Comparison of ENCODE assay signal across 35 mouse cellular contexts in genomic region chr17:25290411-25290810, GRCm38 (mm10). TPM values are rescaled to one million over a fixed set of nuclear protein-coding genes. Genes with fewer than 3 reads are reported as not detected.
DNase-seq lines count a peak whose midpoint lies in the region; ATAC-seq and TF ChIP-seq lines count a peak whose summit lies in the region.
"Had no signal": no experiment of that assay in that cellular context is flagged by ENCODE, and none has a peak within 500 bp of the region (broad histone marks: within the 10 kb centered on the region; RNA-seq: fewer than 3 reads in every experiment).

No protein-coding gene starts in this region.

- 23% methylated on average over 4 of the region's 4 CpGs for WGBS in liver, embryonic 14.5 days (ENCODE audit: insufficient replicate concordance)

- no peak for ATAC-seq in liver, embryonic 14.5 days (ENCODE audit: insufficient read depth)
- no peak for ATAC-seq in megakaryocyte progenitor cell, adult 5-6 weeks (replicated peaks; ENCODE audit: poor library complexity)
- ATAC-seq: forebrain, embryonic 14.5 days; inflammation-experienced regulatory T-cells, adult 6 months; Patski had no signal

- no peak overlapping the region for H3K4me2 ChIP-seq in CH12.LX (ENCODE audit: insufficient read depth, low read depth, poor library complexity, severe bottlenecking)
- no peak overlapping the region for H3K4me2 ChIP-seq in liver, embryonic 14.5 days (ENCODE audit: low read depth)
- H3K4me2 ChIP-seq: embryonic facial prominence, embryonic 12.5 days; heart, embryonic 13.5 days; hindbrain, embryonic 12.5 days; midbrain, embryonic 12.5 days; neural tube, embryonic 15.5 days; stomach, embryonic 15.5 days had no signal

- TF ChIP-seq EP300 in CH12.LX (IDR thresholded peaks at IDR 0.05; ENCODE audit: low read length) = no peak
- TF ChIP-seq EP300 in liver, embryonic 14.5 days (IDR thresholded peaks at IDR 0.05; ENCODE audit: low read depth) = no peak

- in situ Hi-C loops in CH12.LX (cut with MboI; ENCODE audit: low pct_ligation_motif_present, low pct_unique_long_range_greater_than_20kb, low sequenced_read_pairs) = no loop called here

- DNase-seq in embryo, embryonic 10.5 days (ENCODE audit: low spot score) = peak; percentile 17
- DNase-seq in embryo, embryonic 9.5 days (ENCODE audit: extremely low spot score) = no peak
- DNase-seq in kidney, postnatal 10 days = peak; percentile 24
- DNase-seq in kidney, postnatal 14 days = no peak
- DNase-seq in CH12.LX (ENCODE audit: extremely low read depth) = no peak
- DNase-seq in liver, embryonic 14.5 days (ENCODE audit: low read depth in 3 of 3, low spot score in 3 of 3) = no peak
- DNase-seq: adrenal gland, adult 2 months; cerebellum, adult 11 months; cerebellum, adult 9-11 months; gastrocnemius, postnatal 25 days; heart, adult 2 months; heart, postnatal 14 days; kidney, adult 8-10 months; lung, postnatal 10 days; right cerebral cortex, adult 18-20 months; thymus, adult 18-20 months; thymus, postnatal 36 days had no signal

- TF ChIP-seq POLR2A in CH12.LX (IDR thresholded peaks at IDR 0.05; ENCODE audit: low read depth, low read length) = no peak

- no peak overlapping the region for H3K9ac ChIP-seq in CH12.LX (ENCODE audit: insufficient read depth, low read depth)
- no peak overlapping the region for H3K9ac ChIP-seq in liver, embryonic 14.5 days (replicated peaks)
- H3K9ac ChIP-seq: embryonic facial prominence, embryonic 12.5 days; heart, embryonic 13.5 days; hindbrain, embryonic 12.5 days; midbrain, embryonic 12.5 days; neural tube, embryonic 15.5 days; stomach, embryonic 15.5 days had no signal

- TF ChIP-seq RAD21 in CH12.LX (IDR thresholded peaks at IDR 0.05; ENCODE audit: low read depth, low read length) = peak; percentile 26

- peaks cover 53% of the 10 kb centered on the region for H3K27me3 ChIP-seq in CH12.LX (replicated peaks)
- no peaks in the 10 kb centered on the region for H3K27me3 ChIP-seq in liver, embryonic 14.5 days (ENCODE audit: control insufficient read depth, insufficient read depth, low read length)
- H3K27me3 ChIP-seq: embryonic facial prominence, embryonic 12.5 days; hindbrain, embryonic 12.5 days; midbrain, embryonic 12.5 days; neural tube, embryonic 15.5 days; stomach, embryonic 15.5 days had no signal

- peak in 1 of 2 experiments; percentile 51; a peak in 2 of 4 replicates for TF ChIP-seq CTCF in CH12.LX (conservative IDR thresholded peaks at IDR 0.05 in 1 of 2, IDR thresholded peaks at IDR 0.05 in 1 of 2; ENCODE audit: low read depth in 2 of 2, low read length in 2 of 2)
- peak; percentile 37 for TF ChIP-seq CTCF in liver, embryonic 14.5 days (IDR thresholded peaks at IDR 0.05; ENCODE audit: low read depth)

- no peaks in the 10 kb centered on the region for H3K36me3 ChIP-seq in CH12.LX (replicated peaks in 1 of 2; ENCODE audit: control insufficient read depth in 1 of 2, insufficient read depth in 1 of 2, low read length in 1 of 2)
- no peaks in the 10 kb centered on the region for H3K36me3 ChIP-seq in liver, embryonic 14.5 days (replicated peaks; ENCODE audit: control insufficient read depth, insufficient read depth, low read depth)
- H3K36me3 ChIP-seq: embryonic facial prominence, embryonic 12.5 days; heart, embryonic 13.5 days; hindbrain, embryonic 12.5 days; limb, embryonic 10.5 days; midbrain, embryonic 12.5 days; neural tube, embryonic 15.5 days; stomach, embryonic 15.5 days had no signal

- H3K79me2 ChIP-seq in CH12.LX (replicated peaks; ENCODE audit: control insufficient read depth, extremely low read depth, insufficient read depth, poor library complexity, severe bottlenecking) = no peaks in the 10 kb centered on the region

- peaks cover 3% of the 10 kb centered on the region for H3K9me3 ChIP-seq in CH12.LX (replicated peaks; ENCODE audit: low read length)
- no peaks in the 10 kb centered on the region for H3K9me3 ChIP-seq in liver, embryonic 14.5 days (ENCODE audit: control insufficient read depth, low read length)
- H3K9me3 ChIP-seq: embryonic facial prominence, embryonic 12.5 days; heart, embryonic 13.5 days; hindbrain, embryonic 12.5 days; limb, embryonic 10.5 days; midbrain, embryonic 12.5 days; neural tube, embryonic 15.5 days; stomach, embryonic 15.5 days had no signal

- H3K27ac ChIP-seq in CH12.LX (ENCODE audit: insufficient read depth, low read depth) = no peak overlapping the region
- H3K27ac ChIP-seq in liver, embryonic 14.5 days = no peak overlapping the region
- H3K27ac ChIP-seq: embryonic facial prominence, embryonic 12.5 days; heart, adult 2 months; heart, embryonic 13.5 days; hindbrain, embryonic 12.5 days; limb, embryonic 10.5 days; midbrain, embryonic 12.5 days; neural tube, embryonic 15.5 days; stomach, embryonic 15.5 days had no signal

- dilution Hi-C loops in CH12.LX (cut with MboI; ENCODE audit: extremely low pct_ligation_motif_present, extremely low pct_unique_long_range_greater_than_20kb, low sequenced_read_pairs) = no loop called here

- H3K4me3 ChIP-seq in CH12.LX (replicated peaks in 1 of 3; ENCODE audit: low read depth in 2 of 3, low read length in 2 of 3, poor library complexity in 1 of 3) = no peak overlapping the region
- no peak overlapping the region for H3K4me3 ChIP-seq in liver, embryonic 14.5 days (ENCODE audit: insufficient read depth in 1 of 2, low read depth in 2 of 2, low read length in 2 of 2)
- H3K4me3 ChIP-seq: embryonic facial prominence, embryonic 12.5 days; erythroblast, embryonic 14.5 days; heart, adult 2 months; heart, embryonic 13.5 days; hindbrain, embryonic 12.5 days; limb, embryonic 10.5 days; midbrain, embryonic 12.5 days; neural tube, embryonic 15.5 days; stomach, embryonic 15.5 days had no signal

- H3K4me1 ChIP-seq in CH12.LX (ENCODE audit: control insufficient read depth in 1 of 2, insufficient read depth in 2 of 2) = no peaks in the 10 kb centered on the region
- 0 out of 4 replicates have a peak, but pooled peaks cover 0 to 1% of the 10 kb centered on the region in 2 experiments for H3K4me1 ChIP-seq in liver, embryonic 14.5 days (replicated peaks; ENCODE audit: control insufficient read depth in 2 of 2, insufficient read depth in 2 of 2, low read length in 1 of 2)
- H3K4me1 ChIP-seq: embryonic facial prominence, embryonic 12.5 days; heart, embryonic 13.5 days; hindbrain, embryonic 12.5 days; limb, embryonic 10.5 days; midbrain, embryonic 12.5 days; neural tube, embryonic 15.5 days; stomach, embryonic 15.5 days had no signal

TF ChIP-seq in CH12.LX, 34 proteins besides CTCF, POLR2A, EP300 and RAD21:
- no peak for TF ChIP-seq ZNF384 (IDR thresholded peaks at IDR 0.05; ENCODE audit: low read depth, low read length)
- TF ChIP-seq SMC3 (IDR thresholded peaks at IDR 0.05; ENCODE audit: low read depth, low read length) = peak; percentile 11; the same call in 1 of the 2 replicates
- TF ChIP-seq GABPA (IDR thresholded peaks at IDR 0.05; ENCODE audit: insufficient replicate concordance, low read depth, low read length) = no peak

RNA-seq across cellular contexts. Expression of gene Prss34, which starts 7.8 kb away (rescaled TPM):
- total RNA-seq in CH12.LX (2012; rRNA removed) (0.34 TPM in 1 of 2 replicates, not detected in the other), CH12.LX (2014; rRNA removed) (not detected in 2 replicates)
- polyA plus RNA-seq in CH12.LX (2012; ENCODE audit: insufficient read length, low read depth) = not detected in 2 replicates
- 0.89 and 1.8 TPM in 2 replicates for polyA plus RNA-seq in liver, embryonic 14.5 days (2012; rRNA removed)
- polyA plus RNA-seq in liver, embryonic 14.5 days (2014; fragmentation: Nextera tagmentation; extraction: Ambion mirVana) = 0.71 and 3.6 TPM in 2 replicates
- 18.7 and 31.2 TPM in 2 replicates for total RNA-seq in megakaryocyte progenitor cell, adult 5-6 weeks (2015)
- total RNA-seq in megakaryocyte progenitor cell, adult 5-6 weeks (2017) = 4.5 and 23.9 TPM in 2 replicates
- total RNA-seq: layer of hippocampus, postnatal 10 days; liver, adult 2 months had no signal
- polyA plus RNA-seq: adrenal gland, adult 2 months; cortical plate, adult 2 months; embryonic facial prominence, embryonic 12.5 days; forebrain, embryonic 14.5 days; hindbrain, embryonic 12.5 days; inflammation-experienced regulatory T-cells, adult 6 months; large intestine, adult 2 months; limb, embryonic 10.5 days; liver, adult 2 months; midbrain, embryonic 12.5 days; Patski had no signal

RNA-seq across cellular contexts. Expression of gene Ube2i, which starts 16.0 kb away (rescaled TPM):
- 356 and 455 TPM in 2 replicates for total RNA-seq in CH12.LX (2012; rRNA removed)
- 731 and 764 TPM in 2 replicates for total RNA-seq in CH12.LX (2014; rRNA removed)
- 417 and 578 TPM in 2 replicates for polyA plus RNA-seq in CH12.LX (2012; ENCODE audit: insufficient read length, low read depth)
- polyA plus RNA-seq in liver, embryonic 14.5 days (2012; rRNA removed) = 129 and 168 TPM in 2 replicates
- polyA plus RNA-seq in liver, embryonic 14.5 days (2014; fragmentation: Nextera tagmentation; extraction: Ambion mirVana) = 244 and 260 TPM in 2 replicates
- 355 and 376 TPM in 2 replicates for total RNA-seq in megakaryocyte progenitor cell, adult 5-6 weeks (2015)
- total RNA-seq in megakaryocyte progenitor cell, adult 5-6 weeks (2017) = 305 and 308 TPM in 2 replicates

RNA-seq across cellular contexts. Expression of gene Prss28, which starts 18.0 kb away (rescaled TPM):
- not detected in 2 replicates for total RNA-seq in CH12.LX (2012; rRNA removed)
- total RNA-seq in CH12.LX (2014; rRNA removed) = not detected in 2 replicates
- not detected in 2 replicates for polyA plus RNA-seq in CH12.LX (2012; ENCODE audit: insufficient read length, low read depth)
- not detected in 2 replicates for polyA plus RNA-seq in liver, embryonic 14.5 days (2012; rRNA removed)
- not detected in 2 replicates for polyA plus RNA-seq in liver, embryonic 14.5 days (2014; fragmentation: Nextera tagmentation; extraction: Ambion mirVana)
- total RNA-seq in megakaryocyte progenitor cell, adult 5-6 weeks (2015) = not detected in 2 replicates
- total RNA-seq in megakaryocyte progenitor cell, adult 5-6 weeks (2017) = not detected in 2 replicates
- total RNA-seq: adrenal gland, adult 2 months; adrenal gland, postnatal 4 days; gastrocnemius, postnatal 25 days; heart, adult 2 months; heart, postnatal 14 days; layer of hippocampus, postnatal 10 days; liver, adult 2 months had no signal
- polyA plus RNA-seq: adrenal gland, adult 2 months; cortical plate, adult 2 months; erythroblast, embryonic 14.5 days; forebrain, embryonic 14.5 days; heart, adult 2 months; heart, embryonic 13.5 days; hindbrain, embryonic 12.5 days; inflammation-experienced regulatory T-cells, adult 6 months; large intestine, adult 2 months; limb, embryonic 10.5 days; liver, adult 2 months; midbrain, embryonic 12.5 days; neural tube, embryonic 15.5 days; Patski; stomach, embryonic 15.5 days had no signal

RNA-seq across cellular contexts. Expression of gene Prss29, which starts 28.0 kb away (rescaled TPM):
- total RNA-seq in CH12.LX (2012; rRNA removed) (not detected in 2 replicates), CH12.LX (2014; rRNA removed) (not detected in 2 replicates)
- not detected in 2 replicates for polyA plus RNA-seq in CH12.LX (2012; ENCODE audit: insufficient read length, low read depth)
- polyA plus RNA-seq in liver, embryonic 14.5 days (2012; rRNA removed) = not detected in 2 replicates
- polyA plus RNA-seq in liver, embryonic 14.5 days (2014; fragmentation: Nextera tagmentation; extraction: Ambion mirVana) = not detected in 2 replicates
- not detected in 2 replicates for total RNA-seq in megakaryocyte progenitor cell, adult 5-6 weeks (2015)
- total RNA-seq in megakaryocyte progenitor cell, adult 5-6 weeks (2017) = not detected in 2 replicates
- total RNA-seq: adrenal gland, adult 2 months; adrenal gland, postnatal 4 days; gastrocnemius, postnatal 25 days; heart, adult 2 months; heart, postnatal 14 days; layer of hippocampus, postnatal 10 days; liver, adult 2 months; megakaryocyte, adult 5-6 weeks had no signal
- polyA plus RNA-seq: adrenal gland, adult 2 months; cortical plate, adult 2 months; embryonic facial prominence, embryonic 12.5 days; erythroblast, embryonic 14.5 days; forebrain, embryonic 14.5 days; heart, adult 2 months; heart, embryonic 13.5 days; hindbrain, embryonic 12.5 days; inflammation-experienced regulatory T-cells, adult 6 months; large intestine, adult 2 months; limb, embryonic 10.5 days; liver, adult 2 months; midbrain, embryonic 12.5 days; neural tube, embryonic 15.5 days; Patski; stomach, embryonic 15.5 days had no signal

RNA-seq across cellular contexts. Expression of gene Baiap3, which starts 34.2 kb away (rescaled TPM):
- 0.08 and 0.21 TPM in 2 replicates for total RNA-seq in CH12.LX (2012; rRNA removed)
- not detected in 2 replicates for total RNA-seq in CH12.LX (2014; rRNA removed)
- polyA plus RNA-seq in CH12.LX (2012; ENCODE audit: insufficient read length, low read depth) = 0.19 and 0.25 TPM in 2 replicates
- polyA plus RNA-seq in liver, embryonic 14.5 days (2012; rRNA removed) = 0.27 and 0.63 TPM in 2 replicates
- 0.69 TPM in 1 of 2 replicates, not detected in the other for polyA plus RNA-seq in liver, embryonic 14.5 days (2014; fragmentation: Nextera tagmentation; extraction: Ambion mirVana)
- 1.2 and 3.8 TPM in 2 replicates for total RNA-seq in megakaryocyte progenitor cell, adult 5-6 weeks (2015)
- total RNA-seq in megakaryocyte progenitor cell, adult 5-6 weeks (2017) = 3.7 and 6.1 TPM in 2 replicates
- total RNA-seq: gastrocnemius, postnatal 25 days had no signal
- polyA plus RNA-seq: erythroblast, embryonic 14.5 days had no signal

Comparison
In these comparisons a context has a peak if more than half of its experiments do, and no peak if none do; other contexts are left out.
1. DNase-seq: peak in embryo, embryonic 10.5 days (single experiment) and kidney, postnatal 10 days (single experiment); none in embryo, embryonic 9.5 days (single experiment), kidney, postnatal 14 days (single experiment), CH12.LX (single experiment) and liver, embryonic 14.5 days (0 of 3).
2. RNA of gene Prss34, which starts 7.8 kb away (total RNA-seq): 4.5 to 31.2 TPM in megakaryocyte progenitor cell, adult 5-6 weeks; 0.34 TPM in CH12.LX; every median in the first group is over 4 times any median in the second.